Mouse (Mus musculus): ENCODE measurements around the gene Scp2. TPM values are rescaled to one million over a fixed set of nuclear protein-coding genes. Genes with fewer than 3 reads are reported as not detected.
"Not testable (repeated sequence)": the region's sequence is repeated elsewhere in the genome, so short reads cannot be mapped to it uniquely, and the experiment has no call there.

Scp2 gene
- polyA plus RNA-seq, 1 experiment from 2014 or later = 161 TPM

DNA sequence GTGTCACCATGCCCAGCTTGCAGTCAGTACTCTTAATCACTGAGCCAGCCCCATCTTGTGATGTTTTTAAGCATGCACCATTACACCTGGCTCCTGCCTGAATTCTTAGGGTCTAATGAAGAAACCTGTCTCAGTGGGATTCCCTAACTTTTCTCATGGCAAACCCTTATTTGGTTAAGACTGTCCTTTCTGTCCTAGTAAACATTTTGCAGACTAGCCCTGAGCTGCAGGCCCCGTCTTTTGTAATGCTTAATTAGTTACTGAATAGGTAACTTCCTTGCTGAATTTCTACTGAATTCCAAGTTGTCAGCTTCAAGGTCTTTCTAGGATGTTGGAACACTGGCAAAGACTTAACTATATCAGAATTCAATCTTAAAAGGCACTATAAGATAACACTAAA lies 10.3 kb upstream of the Scp2 start:
- H3K27me3 ChIP-seq (ENCODE audit: control insufficient read depth, insufficient read depth, low read length); H3K27ac ChIP-seq (replicated peaks; ENCODE audit: low read depth, low read length); H3K9me3 ChIP-seq (ENCODE audit: control insufficient read depth, low read length); H3K4me1 ChIP-seq (ENCODE audit: control insufficient read depth, insufficient read depth, low read length); H3K4me2 ChIP-seq (ENCODE audit: low read depth, severe bottlenecking); H3K4me3 ChIP-seq (ENCODE audit: low read depth, low read length); DNase-seq (ENCODE audit: low spot score); H3K36me3 ChIP-seq (ENCODE audit: control insufficient read depth, insufficient read depth, low read length); ATAC-seq (ENCODE audit: insufficient number of reproducible peaks, low FRiP score, low TSS enrichment, low read depth); H3K9ac ChIP-seq (ENCODE audit: low read length): not testable (repeated sequence)
- WGBS = 83% methylated on average over 1 of the region's 1 CpGs

DNA sequence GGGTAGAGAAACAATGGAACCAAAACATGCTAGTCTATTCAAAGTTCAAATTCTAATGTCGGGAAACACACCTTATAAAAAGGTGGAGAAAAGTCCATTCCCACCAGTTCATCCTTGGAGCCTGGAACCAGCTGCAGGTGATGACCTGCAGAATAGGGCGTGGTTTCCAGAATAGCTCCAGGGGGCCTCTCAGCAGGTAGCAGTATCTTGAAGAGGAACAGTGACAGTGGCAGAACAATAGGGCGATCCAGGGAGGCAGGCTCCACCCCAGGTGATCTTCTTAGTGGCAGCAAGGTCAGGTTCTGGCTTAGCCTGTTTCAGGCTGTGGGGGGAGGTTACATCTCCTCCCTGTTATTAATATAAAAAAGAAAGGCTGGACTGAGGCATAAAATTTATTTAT lies 756 bp upstream of the Scp2 start:
- 47% methylated on average over 3 of the region's 3 CpGs for WGBS
- not testable (repeated sequence) for H3K4me1 ChIP-seq (ENCODE audit: control insufficient read depth, insufficient read depth, low read length); H3K9me3 ChIP-seq (ENCODE audit: control insufficient read depth, low read length)

DNA sequence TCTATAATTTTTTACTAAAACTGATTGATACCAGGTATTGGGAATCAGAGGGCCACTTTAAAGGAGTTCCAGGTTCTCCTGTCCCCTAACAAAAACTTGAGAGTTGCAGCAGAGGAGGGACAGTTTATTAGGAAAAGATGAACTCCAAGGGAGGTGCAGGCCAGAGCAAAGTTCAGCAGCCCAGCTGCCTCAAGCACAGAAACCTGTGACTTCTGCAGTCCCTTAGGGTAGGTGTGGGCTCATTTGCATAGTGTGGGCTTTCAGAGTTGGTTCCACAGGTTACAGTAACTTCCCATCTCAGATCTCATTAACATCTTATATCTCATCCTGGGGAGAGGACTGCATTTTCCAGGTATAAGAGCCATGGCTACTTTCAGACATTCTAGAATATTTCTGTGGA lies 1.0 kb downstream of the Scp2 start:
- no peak for DNase-seq (ENCODE audit: low spot score)
- H3K9ac ChIP-seq (ENCODE audit: low read length) = no peak overlapping the region
- H3K27me3 ChIP-seq (ENCODE audit: control insufficient read depth, insufficient read depth, low read length) = no peaks in the 10 kb centered on the region
- H3K27ac ChIP-seq (replicated peaks; ENCODE audit: low read depth, low read length) = no peak overlapping the region
- H3K4me3 ChIP-seq (ENCODE audit: low read depth, low read length) = no peak overlapping the region
- ATAC-seq (ENCODE audit: insufficient number of reproducible peaks, low FRiP score, low TSS enrichment, low read depth) = no peak
- H3K4me1 ChIP-seq (ENCODE audit: control insufficient read depth, insufficient read depth, low read length) = no peaks in the 10 kb centered on the region
- no peak overlapping the region for H3K4me2 ChIP-seq (ENCODE audit: low read depth, severe bottlenecking)
- no peaks in the 10 kb centered on the region; the same call in 1 of the 2 replicates for H3K9me3 ChIP-seq (ENCODE audit: control insufficient read depth, low read length)
- no peaks in the 10 kb centered on the region for H3K36me3 ChIP-seq (ENCODE audit: control insufficient read depth, insufficient read depth, low read length)

More for the DNA sequence above, 756 bp upstream of the Scp2 start:
- H3K4me2 ChIP-seq (ENCODE audit: low read depth, severe bottlenecking); H3K36me3 ChIP-seq (ENCODE audit: control insufficient read depth, insufficient read depth, low read length); DNase-seq (ENCODE audit: low spot score); H3K4me3 ChIP-seq (ENCODE audit: low read depth, low read length); H3K27me3 ChIP-seq (ENCODE audit: control insufficient read depth, insufficient read depth, low read length); H3K27ac ChIP-seq (replicated peaks; ENCODE audit: low read depth, low read length); ATAC-seq (ENCODE audit: insufficient number of reproducible peaks, low FRiP score, low TSS enrichment, low read depth); H3K9ac ChIP-seq (ENCODE audit: low read length): not testable (repeated sequence)

DNA sequence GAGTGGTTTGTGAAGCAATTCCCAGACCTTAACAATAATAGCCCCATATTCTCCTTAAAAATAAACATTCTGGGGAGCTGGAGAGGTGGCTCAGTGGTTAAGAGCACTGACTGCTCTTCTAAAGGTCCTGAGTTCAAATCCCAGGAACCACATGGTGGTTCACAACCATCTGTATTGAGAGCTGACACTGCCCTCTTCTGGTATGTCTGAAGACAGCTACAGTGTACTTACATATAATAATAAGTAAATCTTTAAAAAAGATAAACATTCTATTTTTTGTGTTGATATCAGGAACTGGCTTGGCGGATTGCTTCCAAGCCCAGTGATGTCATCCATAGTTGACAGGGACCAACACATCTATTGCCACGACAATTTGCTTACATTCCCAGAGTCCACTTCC lies 1.6 kb downstream of the Scp2 start:
- not testable (repeated sequence) for H3K4me3 ChIP-seq (ENCODE audit: low read depth, low read length); DNase-seq (ENCODE audit: low spot score); H3K9ac ChIP-seq (ENCODE audit: low read length); H3K27me3 ChIP-seq (ENCODE audit: control insufficient read depth, insufficient read depth, low read length); H3K4me1 ChIP-seq (ENCODE audit: control insufficient read depth, insufficient read depth, low read length); H3K27ac ChIP-seq (replicated peaks; ENCODE audit: low read depth, low read length); H3K4me2 ChIP-seq (ENCODE audit: low read depth, severe bottlenecking); ATAC-seq (ENCODE audit: insufficient number of reproducible peaks, low FRiP score, low TSS enrichment, low read depth); H3K9me3 ChIP-seq (ENCODE audit: control insufficient read depth, low read length); H3K36me3 ChIP-seq (ENCODE audit: control insufficient read depth, insufficient read depth, low read length)
- WGBS = 93% methylated on average over 2 of the region's 2 CpGs

DNA sequence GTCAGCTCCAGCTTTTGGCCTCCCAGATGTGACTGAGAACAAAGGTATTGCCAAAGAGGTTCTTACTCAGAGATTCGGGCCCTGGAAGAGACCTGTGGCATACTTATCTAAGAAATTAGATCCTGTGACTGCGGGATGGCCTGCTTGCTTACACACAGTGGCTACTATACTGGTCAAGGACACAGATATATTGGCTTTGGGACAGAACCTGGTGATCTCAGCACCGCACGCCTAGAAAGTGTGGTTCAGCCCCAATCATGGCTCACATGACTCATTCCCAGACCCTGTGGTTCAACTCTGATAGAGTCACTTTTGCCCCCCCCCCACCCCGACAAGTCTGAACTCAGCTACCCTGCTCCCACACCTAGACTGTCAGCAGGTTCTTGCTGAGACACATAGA lies 7.9 kb downstream of the Scp2 start:
- ATAC-seq (ENCODE audit: insufficient number of reproducible peaks, low FRiP score, low TSS enrichment, low read depth) (no peak), DNase-seq (ENCODE audit: low spot score) (no peak)
- Histone ChIP-seq H3K36me3 (ENCODE audit: control insufficient read depth, insufficient read depth, low read length) (no peaks in the 10 kb centered on the region), H3K27ac (replicated peaks; ENCODE audit: low read depth, low read length) (no peak overlapping the region), H3K9me3 (ENCODE audit: control insufficient read depth, low read length) (no peaks in the 10 kb centered on the region), H3K9ac (ENCODE audit: low read length) (no peak overlapping the region), H3K27me3 (ENCODE audit: control insufficient read depth, insufficient read depth, low read length) (no peaks in the 10 kb centered on the region), H3K4me3 (ENCODE audit: low read depth, low read length) (no peak overlapping the region), H3K4me2 (ENCODE audit: low read depth, severe bottlenecking) (no peak overlapping the region), H3K4me1 (ENCODE audit: control insufficient read depth, insufficient read depth, low read length) (no peaks in the 10 kb centered on the region)
- WGBS = 92% methylated on average over 5 of the region's 5 CpGs

DNA sequence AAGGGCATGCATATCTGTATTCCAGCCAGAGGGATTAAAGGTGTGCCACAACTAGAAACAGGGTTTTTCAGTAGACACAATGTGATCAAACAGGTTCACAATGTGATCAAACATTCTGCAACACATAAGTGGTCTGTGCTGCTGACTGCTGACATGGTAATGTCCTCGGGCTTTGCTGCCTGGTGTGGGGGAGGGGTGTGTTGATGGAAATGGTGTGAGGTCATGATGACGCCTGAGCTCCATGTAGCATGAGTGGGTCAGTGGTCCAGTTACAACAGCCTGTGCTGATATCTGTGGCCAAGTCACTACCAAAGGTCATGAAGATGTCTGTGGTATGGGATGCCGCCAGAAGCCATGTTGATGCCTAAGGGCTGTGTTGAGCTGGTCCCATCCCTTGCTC lies 14.3 kb downstream of the Scp2 start:
- H3K4me1 ChIP-seq (ENCODE audit: control insufficient read depth, insufficient read depth, low read length) = no peaks in the 10 kb centered on the region
- DNase-seq (ENCODE audit: low spot score) (no peak), ATAC-seq (ENCODE audit: insufficient number of reproducible peaks, low FRiP score, low TSS enrichment, low read depth) (no peak)
- H3K36me3 ChIP-seq (ENCODE audit: control insufficient read depth, insufficient read depth, low read length) = no peaks in the 10 kb centered on the region
- no peaks in the 10 kb centered on the region for H3K9me3 ChIP-seq (ENCODE audit: control insufficient read depth, low read length)
- no peak overlapping the region for H3K9ac ChIP-seq (ENCODE audit: low read length)
- H3K4me2 ChIP-seq (ENCODE audit: low read depth, severe bottlenecking) = no peak overlapping the region
- H3K27ac ChIP-seq (replicated peaks; ENCODE audit: low read depth, low read length) = no peak overlapping the region
- no peak overlapping the region for H3K4me3 ChIP-seq (ENCODE audit: low read depth, low read length)
- no peaks in the 10 kb centered on the region for H3K27me3 ChIP-seq (ENCODE audit: control insufficient read depth, insufficient read depth, low read length)
- WGBS = 88% methylated on average over 3 of the region's 3 CpGs

DNA sequence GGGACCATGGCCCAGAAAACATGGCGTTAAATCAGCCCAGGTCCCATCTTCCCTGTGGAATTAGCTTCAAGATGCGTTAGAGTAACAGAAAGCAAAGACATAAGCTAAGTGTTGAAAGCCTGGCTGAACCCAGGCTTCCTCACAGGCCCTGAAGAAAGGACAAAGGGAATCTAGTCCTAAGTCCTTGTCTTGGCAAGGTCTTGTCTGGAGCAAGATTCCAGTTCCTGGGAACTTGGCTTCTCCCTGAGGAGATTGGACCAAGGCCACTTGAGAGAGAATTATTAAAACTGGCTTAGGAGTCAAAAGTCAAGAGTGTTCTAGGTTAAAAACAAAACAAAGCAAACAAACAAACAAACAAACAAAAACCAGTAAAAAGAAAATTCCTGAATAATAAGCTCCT lies 16.5 kb downstream of the Scp2 start:
- Histone ChIP-seq H3K4me2 (ENCODE audit: low read depth, severe bottlenecking) (no peak overlapping the region), H3K4me1 (ENCODE audit: control insufficient read depth, insufficient read depth, low read length) (no peaks in the 10 kb centered on the region), H3K4me3 (ENCODE audit: low read depth, low read length) (no peak overlapping the region), H3K9me3 (ENCODE audit: control insufficient read depth, low read length) (no peaks in the 10 kb centered on the region), H3K27me3 (ENCODE audit: control insufficient read depth, insufficient read depth, low read length) (no peaks in the 10 kb centered on the region), H3K27ac (replicated peaks; ENCODE audit: low read depth, low read length) (no peak overlapping the region), H3K9ac (ENCODE audit: low read length) (no peak overlapping the region), H3K36me3 (ENCODE audit: control insufficient read depth, insufficient read depth, low read length) (no peaks in the 10 kb centered on the region)
- ATAC-seq (ENCODE audit: insufficient number of reproducible peaks, low FRiP score, low TSS enrichment, low read depth) (no peak), DNase-seq (ENCODE audit: low spot score) (no peak)
- WGBS = 94% methylated on average over 2 of the region's 2 CpGs

DNA sequence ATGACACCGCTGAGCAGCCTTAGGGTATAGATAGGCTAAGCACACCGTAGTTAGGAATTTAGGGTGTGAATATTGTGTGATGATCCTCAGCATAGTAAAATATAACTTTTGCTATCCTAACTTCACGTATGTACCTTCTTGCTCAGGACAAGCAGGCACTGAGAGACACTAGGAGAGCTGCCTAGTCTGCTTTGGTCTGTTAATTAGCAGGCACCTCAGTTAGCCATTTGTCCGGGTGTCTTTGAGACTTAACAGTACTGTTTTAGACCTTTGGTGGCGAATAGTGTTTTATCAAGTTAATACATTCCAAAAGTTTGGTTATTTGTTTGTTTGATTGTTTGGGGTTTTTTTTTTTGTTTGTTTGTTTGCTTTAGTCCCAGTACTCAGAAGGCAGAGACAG lies 17.3 kb downstream of the Scp2 start:
- Histone ChIP-seq H3K27me3 (ENCODE audit: control insufficient read depth, insufficient read depth, low read length) (no peaks in the 10 kb centered on the region), H3K4me3 (ENCODE audit: low read depth, low read length) (no peak overlapping the region), H3K36me3 (ENCODE audit: control insufficient read depth, insufficient read depth, low read length) (no peaks in the 10 kb centered on the region), H3K4me1 (ENCODE audit: control insufficient read depth, insufficient read depth, low read length) (no peaks in the 10 kb centered on the region), H3K9ac (ENCODE audit: low read length) (no peak overlapping the region), H3K27ac (replicated peaks; ENCODE audit: low read depth, low read length) (no peak overlapping the region), H3K9me3 (ENCODE audit: control insufficient read depth, low read length) (no peaks in the 10 kb centered on the region), H3K4me2 (ENCODE audit: low read depth, severe bottlenecking) (no peak overlapping the region)
- 84% methylated on average over 5 of the region's 5 CpGs for WGBS
- DNase-seq (ENCODE audit: low spot score) = no peak
- no peak for ATAC-seq (ENCODE audit: insufficient number of reproducible peaks, low FRiP score, low TSS enrichment, low read depth)

DNA sequence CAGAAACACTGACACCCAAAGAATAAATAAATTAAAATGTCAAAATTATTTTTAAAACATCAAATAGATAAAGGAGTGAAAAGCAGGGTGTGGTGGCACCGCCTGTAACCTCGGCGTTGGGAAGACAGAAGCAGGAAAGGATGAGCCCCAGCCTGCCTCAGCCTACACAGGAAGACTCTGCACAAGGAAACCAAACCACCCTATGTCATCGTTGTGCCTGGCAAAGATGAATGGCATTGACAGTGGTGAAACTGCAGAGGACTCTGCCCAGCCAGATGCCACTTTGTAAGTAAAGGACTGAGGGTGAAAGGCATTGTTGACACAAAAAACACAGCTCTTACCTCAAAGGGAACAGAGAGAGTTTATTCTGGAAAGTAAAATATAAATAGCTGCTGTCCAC lies 18.5 kb downstream of the Scp2 start:
- no peak for DNase-seq (ENCODE audit: low spot score)
- Histone ChIP-seq H3K4me3 (ENCODE audit: low read depth, low read length) (no peak overlapping the region), H3K9ac (ENCODE audit: low read length) (no peak overlapping the region), H3K27ac (replicated peaks; ENCODE audit: low read depth, low read length) (no peak overlapping the region), H3K36me3 (ENCODE audit: control insufficient read depth, insufficient read depth, low read length) (no peaks in the 10 kb centered on the region), H3K4me2 (ENCODE audit: low read depth, severe bottlenecking) (no peak overlapping the region), H3K27me3 (ENCODE audit: control insufficient read depth, insufficient read depth, low read length) (no peaks in the 10 kb centered on the region), H3K9me3 (ENCODE audit: control insufficient read depth, low read length) (no peaks in the 10 kb centered on the region), H3K4me1 (ENCODE audit: control insufficient read depth, insufficient read depth, low read length) (no peaks in the 10 kb centered on the region)
- 85% methylated on average over 4 of the region's 4 CpGs for WGBS
- no peak for ATAC-seq (ENCODE audit: insufficient number of reproducible peaks, low FRiP score, low TSS enrichment, low read depth)
